8 mouse cellular contexts compared by ENCODE assay signal in the genomic region with DNA sequence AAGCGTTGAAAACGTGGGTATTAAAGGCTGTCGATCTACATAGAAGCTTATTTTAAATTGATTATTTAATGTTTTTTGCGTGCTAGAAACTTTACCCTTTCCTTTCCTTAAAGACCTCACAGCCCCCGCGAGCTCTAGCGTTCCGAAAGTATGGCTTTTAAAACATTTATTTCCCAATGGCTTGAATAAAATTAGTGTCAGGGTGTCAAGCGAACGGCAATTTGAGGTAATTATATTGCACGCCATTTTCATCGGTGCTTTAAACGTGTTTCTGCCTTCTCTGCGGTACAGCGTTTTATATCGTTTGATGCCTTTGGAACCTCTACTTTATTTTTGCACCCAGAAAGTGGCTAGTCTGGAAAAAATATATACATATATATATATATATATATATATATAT. TPM values are rescaled to one million over a fixed set of nuclear protein-coding genes. Genes with fewer than 3 reads are reported as not detected.
DNase-seq lines count a peak whose midpoint lies in the region; ATAC-seq lines count a peak whose summit lies in the region.

No protein-coding gene starts in this region.

- peaks cover 4% of the 10 kb centered on the region for H3K4me1 ChIP-seq in hindbrain, embryonic 16.5 days (ENCODE audit: control insufficient read depth, insufficient read depth, low read depth, low read length)
- H3K4me1 ChIP-seq in neural tube, embryonic 13.5 days (replicated peaks) = peaks cover 25% of the 10 kb centered on the region

- H3K9ac ChIP-seq in hindbrain, embryonic 16.5 days (ENCODE audit: low read depth, low read length) = peak overlapping the region; percentile 78
- peak overlapping the region; percentile 95 for H3K9ac ChIP-seq in neural tube, embryonic 13.5 days

- 4% methylated on average over 16 of the region's 16 CpGs for WGBS in hindbrain, embryonic 16.5 days
- 3% methylated on average over 16 of the region's 16 CpGs for WGBS in neural tube, embryonic 13.5 days

- no peaks in the 10 kb centered on the region for H3K27me3 ChIP-seq in hindbrain, embryonic 16.5 days (replicated peaks; ENCODE audit: control insufficient read depth, insufficient read depth, low read length)
- H3K27me3 ChIP-seq in neural tube, embryonic 13.5 days = no peaks in the 10 kb centered on the region

- H3K36me3 ChIP-seq in hindbrain, embryonic 16.5 days (ENCODE audit: control insufficient read depth, insufficient read depth, low read length) = no peaks in the 10 kb centered on the region
- H3K36me3 ChIP-seq in neural tube, embryonic 13.5 days = no peaks in the 10 kb centered on the region

- peak overlapping the region; percentile 90 for H3K27ac ChIP-seq in hindbrain, embryonic 16.5 days (ENCODE audit: low read depth, low read length)
- peak overlapping the region; percentile 96 for H3K27ac ChIP-seq in neural tube, embryonic 13.5 days (replicated peaks)

- no peak for ATAC-seq in cerebellum, adult (ENCODE audit: insufficient number of reproducible peaks, low FRiP score, low TSS enrichment)
- no peak for ATAC-seq in hindbrain, embryonic 16.5 days
- ATAC-seq in neural tube, embryonic 13.5 days (ENCODE audit: low read depth) = no peak

- H3K4me3 ChIP-seq in hindbrain, embryonic 16.5 days (ENCODE audit: low read length) = peak overlapping the region; percentile 62
- H3K4me3 ChIP-seq in neural tube, embryonic 13.5 days = peak overlapping the region; percentile 72

- H3K9me3 ChIP-seq in hindbrain, embryonic 16.5 days (ENCODE audit: control insufficient read depth, low read length) = no peaks in the 10 kb centered on the region
- H3K9me3 ChIP-seq in neural tube, embryonic 13.5 days = no peaks in the 10 kb centered on the region

- H3K4me2 ChIP-seq in hindbrain, embryonic 16.5 days (ENCODE audit: low read length) = peak overlapping the region; percentile 88
- H3K4me2 ChIP-seq in neural tube, embryonic 13.5 days = peak overlapping the region; percentile 92

- peak; percentile 11 for DNase-seq in cerebellum, adult 11 months
- DNase-seq in layer of hippocampus, postnatal 14 days (ENCODE audit: low spot score in 2 of 2) = peak; percentile 7 to 12
- DNase-seq in layer of hippocampus, adult 18-20 months (ENCODE audit: low spot score in 2 of 2) = no peak
- DNase-seq in urinary bladder, adult 18-20 months (ENCODE audit: low spot score in 2 of 2) = no peak
- DNase-seq in spleen, postnatal 4 days (ENCODE audit: low spot score in 2 of 2) = no peak

RNA-seq across cellular contexts. Expression of a gene that starts 0.4 kb away (rescaled TPM):
- 10 to 100 TPM; 48.8 to 52.6 TPM for total RNA-seq in layer of hippocampus, postnatal 14 days (2021)
- total RNA-seq in layer of hippocampus, adult 18-20 months (2021) = 10 to 100 TPM; 56.4 to 58.3 TPM
- polyA plus RNA-seq in hindbrain, embryonic 16.5 days (2015; fragmentation: Nextera tagmentation; extraction: Ambion mirVana) = 32.8 and 34.9 TPM in 2 replicates
- polyA plus RNA-seq in neural tube, embryonic 13.5 days (2015; fragmentation: Nextera tagmentation; extraction: Ambion mirVana) = 38.6 and 39.3 TPM in 2 replicates

Comparison
In these comparisons a context has a peak if more than half of its experiments do, and no peak if none do; other contexts are left out.
1. DNase-seq: peak in cerebellum, adult 11 months (single experiment) and layer of hippocampus, postnatal 14 days (2 of 2); none in layer of hippocampus, adult 18-20 months (0 of 2), urinary bladder, adult 18-20 months (0 of 2) and spleen, postnatal 4 days (0 of 2).